In the genomic region with DNA sequence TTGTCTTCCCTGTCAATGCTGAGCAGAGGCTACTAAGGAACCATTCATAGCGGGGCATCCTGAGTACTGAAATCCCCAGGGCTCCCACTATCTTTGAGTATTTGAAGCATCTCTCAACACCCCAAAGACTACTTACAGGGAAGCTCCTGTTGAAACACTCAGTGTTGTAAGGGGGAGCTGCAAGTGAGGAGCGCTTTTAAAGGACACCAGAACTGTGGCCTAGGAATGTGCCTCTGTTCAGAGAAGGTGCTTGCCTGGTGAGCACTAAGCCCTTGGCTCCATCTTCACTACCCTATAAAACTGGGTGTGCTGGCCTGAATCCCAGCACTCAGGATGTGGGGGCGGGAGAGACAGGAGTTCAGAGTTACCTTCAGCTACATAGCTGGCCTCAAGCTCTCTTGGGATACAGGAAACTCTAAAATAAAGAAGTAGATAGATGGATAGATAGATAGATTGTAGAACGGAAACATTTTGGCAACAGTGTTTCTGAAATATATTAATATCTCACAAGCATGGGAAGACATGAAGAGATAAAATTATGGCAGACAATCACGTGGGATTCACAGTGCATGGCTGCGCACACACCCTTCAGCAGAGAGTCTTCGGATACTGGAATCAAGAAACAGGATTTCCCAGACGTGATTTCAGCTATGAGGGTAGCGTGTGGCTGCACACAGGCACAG, we compare ENCODE assay signal across 17 mouse cellular contexts. TPM values are rescaled to one million over a fixed set of nuclear protein-coding genes. Genes with fewer than 3 reads are reported as not detected.
DNase-seq lines count a peak whose midpoint lies in the region; ATAC-seq lines count a peak whose summit lies in the region.
"Had no signal": no experiment of that assay in that cellular context is flagged by ENCODE, and none has a peak within 500 bp of the region (broad histone marks: within the 10 kb centered on the region; RNA-seq: fewer than 3 reads in every experiment).

No protein-coding gene starts in this region.

- ATAC-seq in heart, embryonic 14.5 days (ENCODE audit: insufficient number of reproducible peaks, insufficient read depth, low FRiP score, low read depth), result 0 out of 2 replicates have a peak, but pooled peaks have one; percentile 20
- 0 out of 2 replicates have a peak, but pooled peaks have one; percentile 10 for ATAC-seq in liver, embryonic 12.5 days
- ATAC-seq in liver, embryonic 13.5 days (ENCODE audit: low read depth), result no peak; the same call in 1 of the 2 replicates
- ATAC-seq: intestine, embryonic 16.5 days had no signal

- 55% methylated on average over 9 of the region's 9 CpGs for WGBS in heart, embryonic 14.5 days
- 69% methylated on average over 9 of the region's 9 CpGs for WGBS in liver, embryonic 12.5 days (ENCODE audit: insufficient replicate concordance)
- whole genome bisulfite sequencing in liver, embryonic 13.5 days (ENCODE audit: insufficient replicate concordance), result 62% methylated on average over 9 of the region's 9 CpGs

- H3K27me3 ChIP-seq in heart, embryonic 14.5 days (ENCODE audit: control insufficient read depth, insufficient read depth, low read length), result no peaks in the 10 kb centered on the region
- peaks cover 8% of the 10 kb centered on the region; the same call in 1 of the 2 replicates for H3K27me3 ChIP-seq in liver, embryonic 12.5 days (replicated peaks)
- H3K27me3 ChIP-seq in liver, embryonic 13.5 days, result no peaks in the 10 kb centered on the region
- H3K27me3 ChIP-seq: embryonic facial prominence, embryonic 15.5 days; hindbrain, embryonic 12.5 days; kidney, embryonic 15.5 days; neural tube, embryonic 12.5 days had no signal

- H3K9ac ChIP-seq in heart, embryonic 14.5 days (ENCODE audit: low read length), result no peak overlapping the region
- H3K9ac ChIP-seq in liver, embryonic 12.5 days, result no peak overlapping the region; the same call in 1 of the 2 replicates
- H3K9ac ChIP-seq in liver, embryonic 13.5 days, result peak overlapping the region; percentile 5; the same call in 1 of the 2 replicates
- H3K9ac ChIP-seq: embryonic facial prominence, embryonic 15.5 days; hindbrain, embryonic 12.5 days; kidney, embryonic 15.5 days; lung, embryonic 14.5 days; neural tube, embryonic 12.5 days had no signal

- no peak for DNase-seq in heart, postnatal 4 days
- DNase-seq in liver, result no peak
- DNase-seq in MEL-GATA-1-ER (ENCODE audit: extremely low read depth, low read depth), result peak; percentile 22
- no peak for DNase-seq in liver, embryonic 13.5 days
- DNase-seq in urinary bladder, postnatal 14 days (ENCODE audit: low spot score), result no peak
- DNase-seq: embryo, embryonic 11 days; lung, embryonic 14.5 days; lung, postnatal 4 days had no signal

- peaks cover 4% of the 10 kb centered on the region for H3K9me3 ChIP-seq in heart, embryonic 14.5 days (ENCODE audit: control insufficient read depth, low read length)
- peaks cover 3% of the 10 kb centered on the region; the same call in 1 of the 2 replicates for H3K9me3 ChIP-seq in liver, embryonic 12.5 days (replicated peaks)
- H3K9me3 ChIP-seq in liver, embryonic 13.5 days (replicated peaks), result peaks cover 5% of the 10 kb centered on the region; the same call in 1 of the 2 replicates
- H3K9me3 ChIP-seq: embryonic facial prominence, embryonic 15.5 days; forebrain, embryonic 10.5 days; limb, embryonic 10.5 days had no signal

- H3K4me3 ChIP-seq in heart, embryonic 14.5 days (ENCODE audit: control insufficient read depth in 1 of 2, insufficient read depth in 1 of 2, low read depth in 1 of 2, low read length in 2 of 2), result no peak overlapping the region
- no peak overlapping the region for H3K4me3 ChIP-seq in liver, embryonic 12.5 days
- H3K4me3 ChIP-seq in liver, embryonic 13.5 days (replicated peaks), result no peak overlapping the region
- H3K4me3 ChIP-seq: embryonic facial prominence, embryonic 15.5 days; forebrain, embryonic 10.5 days; hindbrain, embryonic 12.5 days; kidney, embryonic 15.5 days; limb, embryonic 10.5 days; neural tube, embryonic 12.5 days had no signal

- no peaks in the 10 kb centered on the region for H3K36me3 ChIP-seq in heart, embryonic 14.5 days (ENCODE audit: control insufficient read depth, insufficient read depth, low read length)
- H3K36me3 ChIP-seq in liver, embryonic 12.5 days, result no peaks in the 10 kb centered on the region
- no peaks in the 10 kb centered on the region for H3K36me3 ChIP-seq in liver, embryonic 13.5 days
- H3K36me3 ChIP-seq: embryonic facial prominence, embryonic 15.5 days; forebrain, embryonic 10.5 days; hindbrain, embryonic 12.5 days; kidney, embryonic 15.5 days; limb, embryonic 10.5 days; neural tube, embryonic 12.5 days had no signal

- H3K4me2 ChIP-seq in heart, embryonic 14.5 days (ENCODE audit: low read length), result peak overlapping the region; percentile 34; the same call in 1 of the 2 replicates
- H3K4me2 ChIP-seq in liver, embryonic 12.5 days, result peak overlapping the region; percentile 63
- H3K4me2 ChIP-seq in liver, embryonic 13.5 days, result peak overlapping the region; percentile 63
- H3K4me2 ChIP-seq: embryonic facial prominence, embryonic 15.5 days; hindbrain, embryonic 12.5 days; kidney, embryonic 15.5 days; lung, embryonic 14.5 days; neural tube, embryonic 12.5 days had no signal

- no peak overlapping the region; a peak in 1 of 4 replicates for H3K27ac ChIP-seq in heart, embryonic 14.5 days (replicated peaks in 1 of 2; ENCODE audit: control insufficient read depth in 1 of 2, insufficient read depth in 1 of 2, low read depth in 2 of 2, low read length in 2 of 2)
- H3K27ac ChIP-seq in liver, embryonic 12.5 days, result peak overlapping the region; percentile 87
- H3K27ac ChIP-seq in liver, embryonic 13.5 days, result peak overlapping the region; percentile 84
- H3K27ac ChIP-seq: kidney, embryonic 15.5 days; limb, embryonic 10.5 days; neural tube, embryonic 12.5 days had no signal

- H3K4me1 ChIP-seq in heart, embryonic 14.5 days (ENCODE audit: control insufficient read depth in 2 of 2, insufficient read depth in 2 of 2, low read length in 2 of 2), result peaks cover 13 to 20% of the 10 kb centered on the region in 2 experiments
- H3K4me1 ChIP-seq in liver, embryonic 12.5 days, result peaks cover 67% of the 10 kb centered on the region
- peaks cover 74% of the 10 kb centered on the region for H3K4me1 ChIP-seq in liver, embryonic 13.5 days (replicated peaks)

RNA-seq across cellular contexts. Expression of gene Abcg1, which starts 22.7 kb away (rescaled TPM):
- 10.1 and 10.8 TPM in 2 replicates for polyA plus RNA-seq in heart, embryonic 14.5 days (2014; fragmentation: Nextera tagmentation; extraction: Ambion mirVana)
- 1 to 10 TPM; 5.3 to 7.8 TPM for total RNA-seq in heart, postnatal 4 days (2021)
- polyA plus RNA-seq in liver, embryonic 12.5 days (2016; fragmentation: Nextera tagmentation; extraction: Ambion mirVana), result 5.4 and 5.5 TPM in 2 replicates
- polyA plus RNA-seq in liver, embryonic 13.5 days (2015; fragmentation: Nextera tagmentation; extraction: Ambion mirVana), result 6.1 and 6.2 TPM in 2 replicates

Comparison
In these comparisons a context has a peak if more than half of its experiments do, and no peak if none do; other contexts are left out.
1. H3K27ac ChIP-seq: peak in liver, embryonic 12.5 days (single experiment) and liver, embryonic 13.5 days (single experiment); none in heart, embryonic 14.5 days (0 of 2).
2. Peak in every context shown above with its lines, with median percentiles within 50 percentile points of each other: H3K4me2 ChIP-seq.